Mouse (Mus musculus): ENCODE results near the gene Senp5. TPM values are rescaled to one million over a fixed set of nuclear protein-coding genes. Genes with fewer than 3 reads are reported as not detected.

Gene Senp5
- total RNA-seq, 2 experiments from 2014 or later: 9.2 to 9.4 TPM

Small RNA genes lying within 50 kb of the gene (microRNA-seq; reads per million reads assigned to microRNA genes)
- gene Gm26269: 0 reads per million in 2 experiments

Other genes starting within 250 kb of the Senp5 start
- not detected for gene Meltf, start 124.5 kb downstream of the Senp5 start, total RNA-seq (2021)
- gene Pigz, start 69.4 kb downstream of the Senp5 start, total RNA-seq (2021): under 1 TPM; 0.37 to 0.94 TPM
- 10 to 100 TPM; 50.3 to 55.0 TPM for gene 0610012G03Rik, start 54.8 kb downstream of the Senp5 start, total RNA-seq (2021)
- gene Ncbp2, start 54.8 kb downstream of the Senp5 start, total RNA-seq (2021): 10 to 100 TPM; 11.3 to 11.9 TPM
- gene Pak2, start 76.1 kb upstream of the Senp5 start, total RNA-seq (2021): 10 to 100 TPM; 12.0 to 13.0 TPM
- 10 to 100 TPM in 1 of 2 experiments, 1 to 10 TPM in 1; 8.8 to 11.6 TPM for gene Pigx, start 96.5 kb upstream of the Senp5 start, total RNA-seq (2021)
- 1 to 10 TPM; 7.8 to 9.4 TPM for gene Cep19, start 96.5 kb upstream of the Senp5 start, total RNA-seq (2021)
- 1 to 10 TPM; 2.0 to 2.1 TPM for gene Nrros, start 162.3 kb upstream of the Senp5 start, total RNA-seq (2021)
- gene Bex6, start 176.5 kb upstream of the Senp5 start, total RNA-seq (2021): not detected
- gene Fbxo45, start 243.9 kb upstream of the Senp5 start, total RNA-seq (2021): 10 to 100 TPM; 14.0 to 14.9 TPM
- 1 to 10 TPM; 4.4 to 5.8 TPM for gene Wdr53, start 243.9 kb upstream of the Senp5 start, total RNA-seq (2021)

All from gastrocnemius, postnatal 36 days (tissue).